Mouse (Mus musculus) kidney, adult 2 months (tissue): ENCODE measurements around the gene Gm10644.

ENCODE experiments used
- CTCF ChIP-seq: fragments of 200-500 bp; conservative IDR thresholded peaks from 2 replicates; pipeline ENCODE4 v1.5.1; 2011; ENCODE audit warnings: low read depth, mild to moderate bottlenecking, control low read depth, low read length, moderate library complexity, mixed read lengths; ENCODE audit not compliant: insufficient read depth, insufficient read length
- POLR2A ChIP-seq: fragments of 200-500 bp; IDR thresholded peaks from one replicate; pipeline ENCODE4 v1.6.1; 2011; ENCODE audit warnings: low read depth, low read length, control low read depth

GRCm38 (mm10) chr8:83945540-83945939 is 9.5 kb downstream of the Gm10644 start:
- TF ChIP-seq CTCF (no peak), POLR2A (no peak)
